Mouse (Mus musculus): Measurements from ENCODE around the gene Hormad2.

Gene Hormad2

DNA sequence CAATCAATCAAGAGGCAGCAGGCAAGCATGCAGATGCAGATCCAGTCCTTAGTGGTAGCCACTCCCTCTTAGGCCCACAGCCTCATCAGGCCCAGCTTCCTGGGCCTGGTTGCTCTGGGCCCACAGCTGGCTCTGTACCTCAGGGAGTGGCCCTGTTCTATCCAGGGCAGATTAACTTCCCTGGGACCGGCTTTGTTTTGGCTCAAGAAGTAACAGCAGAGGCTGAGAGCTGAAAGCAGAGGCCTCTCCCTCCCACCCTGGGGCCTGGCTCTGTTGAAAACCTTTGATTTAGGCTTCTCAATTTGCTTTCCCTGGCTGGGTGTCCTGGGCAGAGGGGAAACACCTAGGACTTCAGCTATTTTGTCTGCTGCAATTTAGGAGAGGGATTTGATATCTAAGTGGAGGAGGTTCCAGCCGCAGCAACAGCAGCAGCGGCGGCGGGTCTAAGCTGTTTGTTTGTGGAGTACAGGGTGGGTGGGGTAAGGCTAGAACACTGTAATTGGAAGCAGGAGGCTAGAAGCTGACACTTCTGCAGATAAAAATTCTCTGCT, 138.5 kb downstream of the Hormad2 start:
- peak; percentile 63 to 70 for DNase-seq (ENCODE audit: low spot score in 2 of 2)

DNA sequence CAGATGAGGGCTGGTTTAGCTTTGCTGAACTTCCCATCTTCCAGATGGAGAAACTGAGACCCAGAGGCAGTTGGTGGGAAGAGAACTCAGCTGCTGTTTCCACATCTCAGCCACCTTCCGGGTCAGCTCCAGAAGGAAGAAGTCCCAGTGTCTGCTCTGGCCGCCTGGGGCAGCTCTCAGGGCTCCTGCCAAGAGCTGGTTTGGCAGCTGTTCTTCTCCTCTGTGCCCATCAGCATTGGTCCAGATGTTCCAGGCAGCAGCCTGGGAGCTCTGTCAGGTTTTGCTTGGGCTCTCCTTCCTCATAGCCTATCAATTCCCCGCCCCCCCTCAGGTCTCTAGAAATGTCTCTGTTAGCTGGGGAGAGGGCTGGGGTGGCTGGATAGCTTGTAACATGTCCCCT, 140.2 kb downstream of the Hormad2 start:
- DNase-seq (ENCODE audit: low spot score in 2 of 2): peak in 1 of 2 experiments; percentile 44

DNA sequence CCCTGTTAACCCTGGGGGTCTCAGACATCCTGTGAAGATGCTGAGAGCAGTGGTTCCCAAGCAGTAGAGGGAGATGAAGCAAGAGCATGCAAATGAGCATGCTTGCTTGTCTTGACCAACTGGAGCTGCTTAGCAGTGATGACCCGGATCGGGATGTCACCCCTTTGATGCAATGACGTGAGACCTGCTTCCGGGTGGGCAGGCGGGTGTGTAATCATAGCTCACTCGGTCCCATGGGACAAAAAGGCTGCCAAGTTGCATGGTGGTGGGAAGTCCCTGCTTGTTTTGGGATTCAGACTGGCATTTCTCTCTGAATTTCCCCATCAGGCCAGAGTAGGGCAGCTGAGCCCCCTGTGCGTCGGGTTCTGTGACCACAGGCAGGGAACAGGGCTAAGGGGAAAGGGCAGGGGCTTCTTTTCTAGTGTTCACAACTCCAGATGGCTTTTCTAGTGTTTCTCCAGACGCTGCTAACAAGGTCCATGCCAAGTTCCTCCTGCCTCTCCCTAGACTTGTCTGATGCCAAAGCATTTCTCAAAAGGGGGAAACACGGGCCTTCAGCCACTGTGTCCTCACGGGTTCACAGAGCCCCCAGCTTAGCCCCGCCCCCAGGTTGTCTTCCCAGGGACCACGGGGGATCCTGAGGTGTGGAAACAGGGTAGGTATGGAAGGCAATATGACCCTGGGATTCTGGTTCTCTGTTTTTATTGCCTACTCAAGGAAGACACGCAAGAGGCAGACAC, 141.0 kb downstream of the Hormad2 start:
- peak; percentile 76 to 81 for DNase-seq (ENCODE audit: low spot score in 2 of 2)

DNA sequence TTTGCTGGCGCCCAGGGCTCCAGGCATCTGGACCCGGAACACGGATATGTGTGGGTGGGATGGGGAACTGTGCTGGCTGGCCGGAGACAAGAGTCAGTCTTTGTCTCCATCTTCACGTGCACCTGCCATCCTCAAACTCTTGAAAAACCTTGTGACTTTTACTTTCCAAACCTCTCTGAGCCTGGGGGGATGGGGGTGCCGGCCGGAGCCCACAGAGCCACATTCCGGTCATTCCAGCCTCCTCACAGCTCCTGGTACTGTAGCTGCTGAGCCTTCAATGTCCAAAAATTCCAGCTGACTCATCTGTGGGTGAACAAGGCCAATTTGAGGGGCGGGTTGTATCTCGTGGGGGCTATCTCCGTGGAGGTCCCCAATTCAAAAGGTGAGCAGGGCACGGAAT, 141.7 kb downstream of the Hormad2 start:
- DNase-seq (ENCODE audit: low spot score in 2 of 2): peak in 1 of 2 experiments; percentile 31

DNA sequence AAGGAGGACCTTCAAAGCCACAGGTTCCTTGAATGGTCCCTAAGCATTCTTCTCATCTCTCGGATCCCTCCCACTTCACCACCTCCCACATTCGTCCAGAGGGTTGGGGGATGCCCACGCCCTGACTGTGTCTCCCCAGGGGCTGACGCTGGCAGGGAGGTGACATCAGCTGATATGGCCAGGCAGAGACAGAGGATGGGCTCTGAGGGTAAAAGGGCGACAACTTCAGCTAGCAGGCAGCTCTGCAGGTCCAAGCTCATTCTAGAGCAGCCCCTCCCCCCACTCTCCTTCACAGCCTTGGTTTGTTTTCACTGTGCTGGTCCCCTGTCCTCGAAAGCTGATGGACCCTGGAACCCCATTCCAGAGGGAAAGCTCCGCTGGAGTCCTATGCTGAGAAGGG, 142.3 kb downstream of the Hormad2 start:
- DNase-seq (ENCODE audit: low spot score in 2 of 2): no peak

DNA sequence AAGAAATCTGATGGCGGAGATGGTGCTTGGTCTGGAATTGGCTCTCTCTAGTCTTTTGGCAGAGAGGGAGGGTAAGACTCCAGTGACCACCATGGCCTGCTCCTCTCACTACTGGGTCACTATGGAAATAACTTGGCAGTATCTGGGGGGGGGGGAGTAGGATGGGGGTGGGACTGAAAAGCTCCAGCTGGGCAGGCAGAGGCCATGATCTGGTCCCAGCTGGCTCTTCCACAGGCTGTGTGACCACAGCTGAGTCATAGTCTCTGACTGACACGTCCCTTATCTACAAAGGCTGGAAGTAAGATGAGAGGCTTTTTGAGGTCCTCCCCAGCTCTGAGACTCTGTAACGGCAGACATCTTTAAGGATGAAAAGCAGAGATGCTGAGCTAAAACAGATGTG, 143.2 kb downstream of the Hormad2 start:
- peak; percentile 49 to 57 for DNase-seq (ENCODE audit: low spot score in 2 of 2)

DNA sequence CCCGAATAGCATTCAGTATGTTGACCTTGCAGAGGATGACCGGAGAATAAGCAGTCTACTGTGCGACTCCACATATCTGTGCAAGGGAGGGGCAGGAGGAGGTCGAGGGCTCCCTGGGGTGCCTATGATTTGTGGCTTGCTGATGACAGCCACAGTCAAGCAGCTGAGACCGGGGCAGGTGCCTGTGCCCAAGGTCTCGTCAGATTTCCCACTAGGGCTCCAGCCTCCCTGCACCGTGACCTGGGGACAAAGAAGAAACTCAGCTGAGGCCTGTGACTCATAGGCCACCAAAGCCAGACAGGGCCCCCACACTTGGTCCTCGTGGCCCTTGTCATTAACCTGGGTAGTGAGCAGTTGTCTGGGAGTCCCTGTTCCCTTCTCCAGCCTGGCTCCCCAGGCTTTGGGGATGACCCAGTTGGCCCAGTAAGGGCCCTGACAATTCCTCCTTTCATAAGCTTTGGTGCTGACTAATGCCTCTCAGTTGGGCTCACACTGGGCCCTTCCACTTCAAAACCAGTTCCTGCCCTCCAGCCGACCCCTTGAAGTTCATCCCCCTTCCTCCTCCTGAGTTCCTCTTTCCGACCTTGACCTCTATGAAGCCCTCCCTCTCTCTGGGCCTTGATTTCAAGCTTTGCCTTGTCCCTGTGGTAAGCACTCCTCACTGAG, 144.2 kb downstream of the Hormad2 start:
- DNase-seq (ENCODE audit: low spot score in 2 of 2): peak; percentile 44 to 50

Measured in heart, adult 9 months (tissue).